Mouse (Mus musculus) mouse trophoblast stem cell (cell line): ENCODE measurements around the gene Coro2b.

Experiments
- in situ Hi-C, 2 experiments: fragments of 300-500 bp; cut with MseI, MboI; formaldehyde crosslinking; loops; 2 replicates in 1 of 2; 3 replicates in 1 of 2; pipeline ENCODE4 v1.15.1; 2025

Gene Coro2b

GRCm38 (mm10) chr9:62401589-62401988 is 135.3 kb downstream of the Coro2b start:
- in situ Hi-C loops: no loop called here

- in situ Hi-C loops: no loop called here
Observed at GRCm38 (mm10) chr9:62400531-62401170, 136.2 kb downstream of the Coro2b start.

GRCm38 (mm10) chr9:62394163-62394562 is 142.7 kb downstream of the Coro2b start:
- in situ Hi-C loops: no loop called here

DNA sequence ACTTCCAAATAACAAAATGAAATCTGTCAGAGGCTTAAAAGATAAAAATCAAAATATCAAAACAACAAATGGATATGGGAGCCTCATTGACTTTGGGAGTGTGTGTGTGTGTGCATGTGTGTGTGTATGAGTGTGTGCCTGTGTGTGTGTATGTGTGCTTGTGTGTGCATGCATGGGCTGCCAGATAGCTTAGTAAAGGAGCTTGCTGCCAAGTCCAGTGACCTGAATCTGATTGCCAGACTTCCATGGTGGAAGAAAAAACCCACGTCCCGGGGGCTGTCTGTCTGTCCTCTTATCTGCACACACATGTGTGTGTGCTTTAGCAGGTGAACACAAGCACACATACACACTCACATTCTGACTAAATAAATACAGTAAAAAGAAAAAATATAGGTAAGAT is 143.3 kb downstream of the Coro2b start:
- in situ Hi-C loops: no loop called here

DNA sequence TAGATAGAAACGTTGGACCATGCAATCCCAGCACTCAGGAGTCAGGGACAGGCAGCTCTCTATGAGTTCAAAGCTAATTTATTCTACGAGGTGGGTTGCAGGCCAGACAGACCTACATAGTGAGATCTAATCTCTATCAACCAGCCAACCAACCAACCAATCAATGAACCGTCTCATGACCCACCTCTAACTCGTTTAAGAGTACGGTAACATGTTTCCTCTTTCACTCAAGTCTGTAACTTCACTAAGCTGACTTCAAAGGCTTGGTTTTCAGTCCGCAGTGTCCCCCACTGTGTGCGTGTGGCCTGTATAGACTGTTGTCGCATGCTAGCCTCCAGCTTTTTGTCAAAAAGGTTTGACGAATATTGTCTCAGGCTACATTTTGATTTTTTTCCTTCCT is 147.1 kb downstream of the Coro2b start:
- in situ Hi-C loops: no loop called here

- in situ Hi-C loops: no loop called here
Observed at GRCm38 (mm10) chr9:62385727-62386518, 150.9 kb downstream of the Coro2b start.

GRCm38 (mm10) chr9:62385062-62385461 is 151.8 kb downstream of the Coro2b start:
- in situ Hi-C loops: no loop called here

DNA sequence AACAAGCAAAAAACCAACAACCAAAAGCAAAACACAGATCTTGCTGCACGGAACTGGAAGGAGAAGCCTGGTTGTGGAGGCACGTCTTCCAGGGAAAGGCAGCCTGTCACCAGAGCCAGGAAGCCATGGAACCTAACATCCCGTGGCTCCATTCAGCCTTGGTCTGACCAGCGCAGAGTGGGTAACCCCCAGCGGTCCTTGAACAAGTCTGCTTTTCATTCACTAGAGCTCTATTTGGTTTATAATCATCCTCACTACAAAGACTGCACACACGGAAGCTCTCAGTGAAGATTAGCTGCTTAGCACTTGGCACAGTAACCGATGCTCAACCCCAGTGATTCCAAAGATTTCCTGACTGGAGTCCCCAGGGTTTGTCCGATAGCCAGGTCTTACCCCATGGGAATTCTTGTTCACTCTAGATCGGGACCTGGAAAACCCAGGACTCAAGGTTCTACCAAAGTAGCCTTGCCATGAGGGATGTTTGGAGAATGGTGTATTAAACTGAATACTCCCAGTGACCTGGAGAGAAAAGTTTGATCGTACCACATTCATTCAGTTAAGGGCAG is 154.2 kb downstream of the Coro2b start:
- in situ Hi-C loops: no loop called here

GRCm38 (mm10) chr9:62381402-62381913 is 155.4 kb downstream of the Coro2b start:
- in situ Hi-C loops: no loop called here

- in situ Hi-C loops: no loop called here
Observed at GRCm38 (mm10) chr9:62380351-62380750, 156.5 kb downstream of the Coro2b start.

DNA sequence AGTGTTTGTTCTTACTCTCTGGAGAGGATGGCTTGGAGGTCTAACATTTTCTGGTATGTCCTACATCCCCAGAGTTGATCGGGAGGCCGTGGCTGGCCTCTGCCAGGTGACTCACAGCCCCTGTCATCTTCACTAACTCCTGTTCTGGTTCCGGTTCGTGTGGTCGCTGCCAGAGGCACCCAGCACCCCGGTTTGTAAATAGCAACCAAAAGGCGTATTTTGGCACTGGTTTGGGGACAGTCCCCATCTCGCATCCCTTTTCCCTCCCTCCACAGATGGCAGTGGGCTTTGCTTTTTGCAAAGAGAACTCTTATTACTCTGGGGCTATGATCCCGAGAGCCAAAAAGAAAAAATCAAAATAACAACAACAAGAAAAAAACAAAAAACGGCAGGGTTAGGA is 158.9 kb downstream of the Coro2b start:
- in situ Hi-C loops: no loop called here

DNA sequence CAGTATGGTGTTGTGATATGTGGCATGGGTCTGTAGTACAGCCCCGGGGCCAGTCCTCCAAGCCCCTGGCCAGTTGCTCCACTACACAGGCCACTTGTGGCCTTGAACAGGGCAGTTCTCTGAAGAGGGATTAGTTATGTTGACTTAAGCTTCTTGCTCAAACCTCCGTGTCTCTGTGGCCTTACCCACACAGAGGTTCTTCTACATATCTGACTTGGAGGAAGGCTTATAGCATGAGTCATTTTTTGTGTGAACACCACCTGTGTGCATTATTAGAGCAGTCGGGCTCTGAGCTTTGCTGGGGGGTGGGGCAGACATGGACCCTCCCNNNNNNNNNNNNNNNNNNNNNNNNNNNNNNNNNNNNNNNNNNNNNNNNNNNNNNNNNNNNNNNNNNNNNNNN is 162.6 kb downstream of the Coro2b start:
- in situ Hi-C loops: no loop called here

GRCm38 (mm10) chr9:62373222-62374123 is 163.4 kb downstream of the Coro2b start:
- in situ Hi-C loops: no loop called here

GRCm38 (mm10) chr9:62372556-62373221 is 164.2 kb downstream of the Coro2b start:
- in situ Hi-C loops: no loop called here

DNA sequence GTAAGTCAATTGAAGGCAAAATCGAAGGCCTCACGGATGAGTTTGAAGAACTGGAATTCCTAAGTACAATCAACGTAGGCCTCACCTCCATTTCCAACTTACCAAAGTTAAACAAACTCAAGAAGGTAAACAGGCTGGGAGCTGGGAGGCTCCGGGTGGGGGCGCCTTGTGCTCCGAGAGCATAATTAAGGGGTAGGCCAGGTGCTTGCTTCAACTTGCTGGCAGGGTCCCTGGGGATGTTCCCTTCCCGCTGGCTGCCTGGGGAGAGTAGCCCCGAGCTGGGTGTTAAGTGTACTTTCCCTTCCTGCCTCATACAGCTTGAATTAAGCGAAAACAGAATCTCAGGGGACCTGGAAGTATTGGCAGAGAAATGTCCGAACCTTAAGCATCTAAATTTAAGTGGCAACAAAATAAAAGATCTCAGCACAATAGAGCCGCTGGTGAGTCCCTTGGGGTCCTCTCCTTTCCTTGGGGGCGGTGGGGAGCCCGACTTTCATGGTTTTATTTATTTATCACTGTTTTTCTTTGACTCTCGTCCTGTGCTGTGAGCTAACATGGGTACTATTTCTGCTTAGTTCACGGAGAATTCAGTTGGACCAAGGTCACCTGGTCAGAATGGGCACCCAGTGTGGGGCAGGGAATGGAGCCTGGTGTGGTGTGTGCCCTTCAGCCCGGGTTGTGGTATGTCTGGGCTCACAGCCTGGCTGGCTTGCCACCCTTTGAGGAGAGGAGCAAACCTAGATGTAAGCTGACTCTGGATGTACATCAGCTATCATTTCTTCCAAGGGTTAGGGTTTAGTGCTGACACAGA is 164.9 kb downstream of the Coro2b start:
- in situ Hi-C loops: no loop called here

DNA sequence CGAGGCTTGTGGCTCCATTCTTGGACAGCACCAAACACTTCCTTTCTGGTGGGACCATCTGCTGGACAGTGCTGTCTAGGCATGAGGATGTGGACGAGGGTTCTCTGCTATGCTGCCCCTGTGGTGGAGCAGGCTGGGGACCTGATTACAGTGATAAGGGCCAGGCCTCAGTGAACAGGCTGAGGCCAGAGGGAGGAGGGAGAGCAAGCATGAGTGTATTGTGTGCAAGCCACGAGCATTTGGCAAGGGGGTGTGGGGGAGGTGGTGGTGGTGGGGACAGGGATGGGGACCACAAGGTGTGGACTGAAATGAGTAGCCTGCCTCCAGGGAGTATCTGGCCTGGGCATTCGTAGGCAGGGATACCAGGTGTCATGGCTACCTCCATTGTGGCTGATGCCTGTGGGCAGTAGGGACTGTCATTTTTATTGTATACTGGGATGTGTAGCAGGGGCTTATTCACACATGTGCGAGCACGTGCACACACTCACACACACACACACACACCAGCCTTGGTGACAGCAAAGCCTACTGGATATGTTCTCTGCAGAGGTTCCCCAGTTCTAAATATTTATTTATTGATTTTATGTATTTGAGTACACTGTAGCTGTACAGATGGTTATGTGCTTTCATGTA is 166.1 kb downstream of the Coro2b start:
- in situ Hi-C loops: no loop called here

GRCm38 (mm10) chr9:62370186-62370585 is 166.7 kb downstream of the Coro2b start:
- in situ Hi-C loops: no loop called here
